Mouse (Mus musculus): ENCODE measurements around the gene 4930402H24Rik.

The 4930402H24Rik gene

DNA sequence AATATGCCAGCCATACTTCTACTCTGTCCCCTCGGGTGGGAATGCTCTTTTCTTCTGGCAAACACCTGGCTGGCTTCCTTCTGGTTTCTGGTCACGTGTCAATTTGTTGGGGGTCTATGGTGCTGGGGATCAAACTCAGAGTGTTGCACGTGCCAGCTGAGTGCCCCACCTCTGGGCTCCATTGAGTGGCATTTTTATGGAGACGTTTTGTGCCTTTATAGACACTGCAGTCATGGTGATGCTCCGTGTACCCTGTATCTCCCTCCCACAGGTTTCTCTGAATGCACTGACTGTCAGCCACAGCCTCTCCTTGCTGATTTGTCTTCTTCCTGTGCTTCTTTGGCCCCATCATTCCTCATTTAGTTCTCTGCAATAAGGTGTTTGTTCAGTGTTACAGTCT lies 174.4 kb downstream of the 4930402H24Rik start:
- DNase-seq (ENCODE audit: low read depth, low spot score) = no peak

DNA sequence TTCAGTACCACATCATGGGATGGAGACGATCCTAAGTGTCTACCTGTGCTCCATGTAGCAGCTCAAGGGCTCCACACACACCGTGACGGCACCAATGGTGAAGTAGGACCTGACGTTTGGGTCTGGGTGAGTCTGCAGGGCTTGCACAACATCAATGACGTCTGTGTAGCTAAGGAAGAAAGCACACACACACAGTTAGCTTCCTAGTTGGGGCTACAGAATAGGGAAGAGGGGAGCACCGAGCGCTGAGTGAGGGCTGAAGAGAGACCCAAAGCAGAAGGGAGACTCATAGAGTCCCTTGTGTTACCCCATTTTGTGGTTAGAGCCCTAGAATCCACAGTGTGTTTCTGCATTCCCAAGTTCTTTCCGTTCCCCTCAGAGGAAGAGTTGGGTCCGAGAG lies 175.5 kb downstream of the 4930402H24Rik start:
- no peak for DNase-seq (ENCODE audit: low read depth, low spot score)

- no peak for DNase-seq (ENCODE audit: low read depth, low spot score)
These were observed 177.2 kb downstream of the 4930402H24Rik start for GRCm38 (mm10) chr2:130728906-130729585.

DNA sequence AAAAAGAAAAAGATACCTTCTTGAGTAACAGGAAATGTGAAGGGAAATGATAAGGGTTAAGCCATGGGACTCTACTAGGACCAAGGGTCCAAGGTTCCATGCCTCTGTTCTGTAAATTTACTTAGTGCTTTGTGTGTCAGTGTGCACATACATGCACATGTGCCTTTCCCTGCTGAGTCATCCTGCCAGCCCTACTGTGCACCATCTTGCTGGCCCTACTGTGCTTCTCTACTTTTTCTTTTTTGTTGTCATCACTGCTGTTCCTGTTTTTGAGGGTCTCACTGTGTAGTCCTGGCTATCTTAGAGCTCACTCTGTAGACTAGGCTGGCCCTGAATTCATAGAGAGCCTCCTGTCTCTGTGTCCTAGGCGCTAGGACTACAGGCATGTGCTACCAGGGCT lies 178.5 kb downstream of the 4930402H24Rik start:
- DNase-seq (ENCODE audit: low read depth, low spot score) = no peak

GRCm38 (mm10) chr2:130724369-130724768 lies 181.8 kb downstream of the 4930402H24Rik start:
- no peak for DNase-seq (ENCODE audit: low read depth, low spot score)

DNA sequence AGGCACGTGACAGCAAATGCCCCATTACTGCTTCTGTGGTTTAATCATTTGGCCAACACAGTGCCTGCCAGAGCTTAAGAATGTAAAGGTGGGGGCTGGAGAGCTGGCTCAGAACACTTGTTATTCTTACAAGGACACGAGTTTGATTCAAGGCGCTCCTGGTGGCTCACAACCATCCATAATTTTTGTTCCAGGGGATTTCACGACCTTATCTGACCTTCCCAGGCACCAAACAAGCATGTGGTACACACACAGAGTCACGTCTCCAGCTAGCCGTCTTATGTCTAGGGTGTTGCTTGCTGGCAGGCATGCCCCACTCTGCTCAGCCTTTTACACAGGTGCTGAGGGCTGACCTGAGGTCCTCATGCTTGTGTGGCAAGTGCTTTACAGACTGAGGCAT lies 188.3 kb downstream of the 4930402H24Rik start:
- no peak for DNase-seq (ENCODE audit: low read depth, low spot score)

GRCm38 (mm10) chr2:130707057-130707456 lies 199.1 kb downstream of the 4930402H24Rik start:
- no peak for DNase-seq (ENCODE audit: low read depth, low spot score)

DNA sequence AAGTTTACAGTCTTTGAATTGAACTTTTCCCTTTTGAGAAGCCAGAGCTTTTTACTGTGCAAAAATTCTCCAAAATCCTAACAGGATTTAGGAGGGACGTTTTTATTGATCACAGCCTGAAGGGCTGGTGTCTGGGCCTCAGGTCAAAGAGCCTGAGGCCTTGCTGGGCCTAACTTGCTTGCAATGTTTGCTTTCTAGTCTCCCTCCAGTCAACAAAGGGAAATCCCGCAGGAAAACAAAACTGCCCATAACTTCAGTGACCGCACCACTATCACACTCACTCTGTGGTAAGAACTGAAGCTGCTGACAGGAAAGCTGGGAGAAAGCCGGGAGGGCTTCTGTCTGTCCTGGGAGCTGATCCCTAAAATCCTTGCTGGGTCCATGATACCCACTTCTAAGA lies 199.6 kb downstream of the 4930402H24Rik start:
- no peak for DNase-seq (ENCODE audit: low read depth, low spot score)

- no peak for DNase-seq (ENCODE audit: low read depth, low spot score)
These were observed 201.0 kb downstream of the 4930402H24Rik start for GRCm38 (mm10) chr2:130705178-130705577.

DNA sequence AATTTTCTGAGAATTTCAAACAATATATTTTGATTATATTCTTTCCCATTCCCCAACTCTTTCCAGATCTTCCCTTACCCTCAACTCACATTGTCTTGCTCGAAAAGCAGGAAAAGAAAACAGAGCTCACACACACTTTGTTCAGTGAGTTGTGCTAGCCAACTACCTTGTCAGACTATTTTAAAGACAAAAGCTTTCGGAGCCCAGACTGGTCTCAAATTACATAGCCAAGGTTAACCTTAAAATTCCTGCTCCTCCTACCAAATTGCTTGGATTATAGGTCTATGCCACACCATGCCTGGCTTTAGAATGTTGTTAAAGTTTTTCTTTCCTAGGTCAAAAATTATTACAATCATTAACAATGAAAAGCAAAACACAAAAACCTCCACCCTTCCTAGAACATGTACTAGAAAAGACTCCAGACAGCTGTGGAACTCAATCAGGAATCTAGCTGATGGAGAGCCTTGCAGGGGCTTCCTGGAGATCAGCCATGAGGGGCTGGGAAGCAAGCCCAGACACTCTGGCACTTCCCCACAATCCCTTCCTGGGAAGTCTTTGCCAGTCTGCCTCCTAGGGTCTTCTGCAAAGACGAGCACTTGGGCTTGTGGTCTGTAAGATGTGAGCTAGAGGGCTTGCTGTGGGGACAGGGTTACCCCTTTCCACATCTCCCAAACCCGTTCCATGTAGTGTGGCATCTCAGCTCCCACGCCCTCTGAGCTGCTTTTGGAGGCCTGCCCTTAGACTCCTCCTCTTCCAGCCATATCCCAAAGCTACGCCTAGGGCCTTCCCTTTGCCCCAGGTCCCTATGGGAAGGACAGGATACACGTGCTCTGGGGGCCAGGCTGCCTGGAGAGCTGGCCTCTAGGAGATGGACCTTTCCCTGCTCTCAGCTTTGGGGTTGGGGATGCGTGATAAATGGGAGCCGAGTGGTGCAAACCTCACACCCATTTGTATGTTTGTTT lies 201.9 kb downstream of the 4930402H24Rik start:
- DNase-seq (ENCODE audit: low read depth, low spot score) = no peak

GRCm38 (mm10) chr2:130697821-130698266 lies 208.4 kb downstream of the 4930402H24Rik start:
- DNase-seq (ENCODE audit: low read depth, low spot score) = no peak

- no peak for DNase-seq (ENCODE audit: low read depth, low spot score)
These were observed 208.9 kb downstream of the 4930402H24Rik start, which contains the start of gene Slc4a11 for GRCm38 (mm10) chr2:130697153-130697810. Slc4a11 (minus strand) TSS chr2:130697519.

DNA sequence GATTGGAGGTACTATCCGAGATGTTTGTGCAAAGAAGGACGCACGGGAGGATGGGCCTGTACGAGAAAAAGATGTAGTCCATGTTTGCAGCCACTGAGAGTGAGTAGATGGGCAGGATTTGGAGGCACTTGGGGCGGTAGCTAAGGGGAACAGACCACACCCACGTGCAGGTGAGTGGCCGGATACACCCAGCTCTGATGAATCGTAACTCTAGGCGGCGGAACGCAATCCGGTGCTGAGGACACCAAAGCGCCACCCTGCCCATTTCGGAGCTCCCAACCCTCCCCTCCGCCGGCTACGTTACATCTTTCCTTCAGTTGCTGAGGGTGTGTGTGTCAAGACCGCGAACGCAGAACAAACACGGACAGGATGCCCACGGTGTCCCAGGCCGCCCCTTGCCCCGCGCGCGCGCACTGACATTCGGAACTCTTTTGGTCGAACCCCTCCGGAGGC lies 209.5 kb downstream of the 4930402H24Rik start:
- DNase-seq (ENCODE audit: low read depth, low spot score) = no peak

GRCm38 (mm10) chr2:130693563-130693962 lies 212.6 kb downstream of the 4930402H24Rik start:
- no peak for DNase-seq (ENCODE audit: low read depth, low spot score)

GRCm38 (mm10) chr2:130689011-130689410 lies 217.2 kb downstream of the 4930402H24Rik start:
- DNase-seq (ENCODE audit: low read depth, low spot score) = no peak

- no peak for DNase-seq (ENCODE audit: low read depth, low spot score)
These were observed 220.8 kb downstream of the 4930402H24Rik start for GRCm38 (mm10) chr2:130685426-130685825.

DNA sequence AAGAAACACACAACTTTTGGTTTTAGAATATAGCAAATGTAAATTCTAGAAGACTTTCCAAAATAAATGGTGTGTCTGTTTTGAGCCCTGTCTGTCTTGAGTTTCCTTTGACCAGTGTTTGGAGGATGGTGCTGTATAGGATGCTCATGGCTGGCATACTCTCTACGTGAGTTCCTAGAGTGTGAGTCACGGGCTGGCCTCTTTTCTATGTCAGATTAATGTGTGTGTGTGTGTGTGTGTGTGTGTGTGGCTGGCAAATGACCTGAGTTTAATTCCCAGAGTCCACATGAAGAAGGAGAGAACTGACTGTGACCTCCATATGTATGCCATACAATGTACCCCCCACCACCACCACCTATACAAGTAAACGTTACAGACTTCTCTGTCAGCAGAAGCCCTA lies 224.7 kb downstream of the 4930402H24Rik start:
- DNase-seq (ENCODE audit: low read depth, low spot score) = no peak

GRCm38 (mm10) chr2:130679899-130680298 lies 226.3 kb downstream of the 4930402H24Rik start:
- no peak for DNase-seq (ENCODE audit: low read depth, low spot score)

- DNase-seq (ENCODE audit: low read depth, low spot score) = no peak
These were observed 227.1 kb downstream of the 4930402H24Rik start for GRCm38 (mm10) chr2:130679154-130679553.

GRCm38 (mm10) chr2:130677211-130677610 lies 229.0 kb downstream of the 4930402H24Rik start:
- no peak for DNase-seq (ENCODE audit: low read depth, low spot score)

GRCm38 (mm10) chr2:130667559-130667958 lies 238.6 kb downstream of the 4930402H24Rik start, which contains the start of gene Itpa:
Itpa (plus strand) TSS chr2:130667610.
- peak; percentile 80 for DNase-seq (ENCODE audit: low read depth, low spot score)

All from c-Kit-negative CD71-positive TER-119-positive erythroid progenitor cells, embryonic 14.5 days (primary cell).